Mouse (Mus musculus) hindbrain, postnatal 0 days (tissue): ENCODE data around the gene Bloc1s4. TPM values are rescaled to one million over a fixed set of nuclear protein-coding genes. Genes with fewer than 3 reads are reported as not detected.

ENCODE experiments used
- ATAC-seq: fragments of 200-750 bp; cut with Nextera tagmentation; 2 replicates; pipeline ENCODE4 v1.8.0; 2017; ENCODE audit warnings: mild to moderate bottlenecking, moderate TSS enrichment, moderate library complexity
- DNase-seq: peaks from one replicate; pipeline ENCODE4 v3.0.0-alpha.2; 2015; ENCODE audit warnings: low spot score
- H3K27ac ChIP-seq: fragments of 300-500 bp; sonication (generic); 2 replicates; pipeline ENCODE4 v1.5.1; 2014; ENCODE audit warnings: mild to moderate bottlenecking
- H3K27me3 ChIP-seq: fragments of 300-500 bp; sonication (generic); 2 replicates; pipeline ENCODE4 v1.6.1; 2014; ENCODE audit warnings: low read length, mixed read lengths; ENCODE audit not compliant: insufficient read depth
- H3K36me3 ChIP-seq: fragments of 300-500 bp; sonication (generic); 2 replicates; pipeline ENCODE4 v1.6.1; 2014; ENCODE audit warnings: low read length, mixed read lengths; ENCODE audit not compliant: insufficient read depth
- H3K4me1 ChIP-seq: fragments of 300-500 bp; sonication (generic); 2 replicates; pipeline ENCODE4 v1.6.1; 2014; ENCODE audit warnings: antibody characterized with exemption, low read length, mixed read lengths; ENCODE audit not compliant: insufficient read depth
- H3K4me2 ChIP-seq: fragments of 300-500 bp; sonication (generic); 2 replicates; pipeline ENCODE4 v1.6.1; 2014; ENCODE audit warnings: low read depth, mild to moderate bottlenecking, low read length, moderate library complexity, mixed read lengths
- H3K4me3 ChIP-seq: fragments of 300-500 bp; sonication (generic); 2 replicates; pipeline ENCODE4 v1.5.1; 2014; ENCODE audit warnings: low read length
- H3K9ac ChIP-seq: fragments of 300-500 bp; sonication (generic); replicated peaks from 2 replicates; pipeline ENCODE4 v1.6.1; 2014; ENCODE audit warnings: mild to moderate bottlenecking, low read length, moderate library complexity, mixed read lengths
- H3K9me3 ChIP-seq: fragments of 300-500 bp; sonication (generic); 2 replicates; pipeline ENCODE4 v1.6.1; 2016; ENCODE audit warnings: low read length, mixed read lengths
- CTCF ChIP-seq: IDR thresholded peaks from 2 replicates; pipeline ENCODE4 v1.5.1; 2016; ENCODE audit warnings: antibody characterized with exemption, control low read depth, low read depth
- WGBS: fragments of 180-500 bp; shearing (Covaris S2); extraction: QIAGEN DNeasy Blood & Tissue Kit; methylation state at CpG from one replicate; pipeline ENCODE4 v1.1.7; 2014; 5-methylcytosine and 5-hydroxymethylcytosine counted together
- polyA plus RNA-seq: library from polyadenylated mRNA; unstranded; fragments of >200 nt; fragmentation: Nextera tagmentation; extraction: Ambion mirVana; gene quantifications from 2 replicates; pipeline ENCODE4 v1.2.1, GENCODE M21; 2015
- total RNA-seq: library from RNA; depleted of rRNA; stranded (reverse); fragments of >200 nt; gene quantifications from 2 replicates; pipeline ENCODE4 v1.2.3, GENCODE M21; 2014

Bloc1s4 gene
- total and polyA plus RNA-seq, 2 experiments from 2014 or later: 28.9 to 29.1 TPM

DNA sequence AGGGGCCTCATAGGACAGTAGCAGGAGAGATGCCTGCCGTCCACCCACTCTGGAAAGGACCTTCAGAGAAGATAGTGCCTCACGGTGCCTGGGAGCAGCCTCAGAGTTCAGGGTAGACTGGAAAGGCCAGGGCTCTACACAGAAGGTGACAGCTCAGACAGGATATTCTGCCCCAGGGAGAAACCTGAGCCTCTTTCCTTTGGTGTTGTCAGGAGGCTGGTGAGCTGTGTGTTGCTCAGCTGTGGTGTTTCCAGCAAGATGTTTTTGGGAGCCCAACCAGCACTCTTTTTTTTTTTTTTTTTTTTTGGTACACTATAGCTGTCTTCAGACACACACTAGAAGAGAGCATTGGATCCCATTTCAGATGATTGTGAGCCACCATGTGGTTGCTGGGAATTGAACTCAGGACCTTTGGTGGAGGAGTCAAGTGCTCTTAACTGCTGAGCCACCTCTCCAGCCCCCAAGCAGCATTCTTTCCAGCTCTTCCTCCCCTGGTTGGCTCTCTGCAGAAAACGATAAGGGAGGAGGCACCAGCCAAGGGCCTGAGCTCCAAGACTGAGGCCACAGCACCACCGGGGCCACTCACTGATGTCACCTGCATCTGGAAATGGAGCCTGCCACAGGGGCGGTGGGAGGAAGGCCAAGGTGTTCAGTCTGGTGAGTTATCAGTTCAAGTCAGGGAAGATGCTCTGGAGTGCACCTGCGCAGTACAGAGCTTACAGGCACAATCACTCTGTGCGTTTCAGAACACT, 16.4 kb downstream of the Bloc1s4 start:
- no peak overlapping the region for H3K27ac ChIP-seq
- 73% methylated on average over 7 of the region's 7 CpGs for WGBS
- H3K9ac ChIP-seq: no peak overlapping the region
- TF ChIP-seq CTCF: no peak
- DNase-seq (no peak), ATAC-seq (no peak)
- no peaks in the 10 kb centered on the region; the same call in 1 of the 2 replicates for H3K4me1 ChIP-seq
- H3K36me3 ChIP-seq: no peaks in the 10 kb centered on the region
- H3K4me2 ChIP-seq: no peak overlapping the region
- no peaks in the 10 kb centered on the region for H3K9me3 ChIP-seq
- no peaks in the 10 kb centered on the region; the same call in 1 of the 2 replicates for H3K27me3 ChIP-seq
- no peak overlapping the region for H3K4me3 ChIP-seq

DNA sequence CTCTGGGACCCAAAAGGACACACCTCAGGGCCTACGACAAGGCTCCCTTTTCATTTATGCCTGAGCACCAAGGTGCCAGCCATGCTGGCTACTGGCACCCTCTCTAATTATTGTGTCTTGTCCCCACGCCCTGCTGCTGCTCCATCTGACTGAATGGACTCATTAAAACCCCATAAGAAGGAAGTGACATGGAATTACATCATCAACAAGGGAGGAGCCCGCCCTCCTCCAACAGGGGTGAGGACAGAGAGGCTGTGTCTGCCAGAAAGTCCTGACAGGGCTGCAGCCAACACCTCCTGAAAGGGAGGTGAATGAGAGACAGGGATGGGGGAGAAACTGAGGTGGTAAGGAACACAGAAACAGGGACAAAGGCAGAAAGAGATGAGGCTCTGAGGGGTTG, 17.8 kb downstream of the Bloc1s4 start:
- Histone ChIP-seq H3K4me2 (no peak overlapping the region), H3K27me3 (no peaks in the 10 kb centered on the region; the same call in 1 of the 2 replicates), H3K4me1 (no peaks in the 10 kb centered on the region; the same call in 1 of the 2 replicates), H3K27ac (no peak overlapping the region), H3K9me3 (no peaks in the 10 kb centered on the region), H3K36me3 (no peaks in the 10 kb centered on the region), H3K9ac (no peak overlapping the region), H3K4me3 (no peak overlapping the region)
- 65% methylated on average over 3 of the region's 3 CpGs for WGBS
- no peak for TF ChIP-seq CTCF
- DNase-seq (no peak), ATAC-seq (no peak)

GRCm38 (mm10) chr5:36729923-36730322, 18.5 kb downstream of the Bloc1s4 start:
- no peaks in the 10 kb centered on the region for H3K9me3 ChIP-seq
- H3K4me3 ChIP-seq: no peak overlapping the region
- H3K27ac ChIP-seq: no peak overlapping the region
- TF ChIP-seq CTCF: no peak
- no peak overlapping the region for H3K9ac ChIP-seq
- ATAC-seq (no peak), DNase-seq (no peak)
- no peaks in the 10 kb centered on the region; the same call in 1 of the 2 replicates for H3K4me1 ChIP-seq
- no peaks in the 10 kb centered on the region for H3K36me3 ChIP-seq
- H3K4me2 ChIP-seq: no peak overlapping the region
- H3K27me3 ChIP-seq: no peaks in the 10 kb centered on the region; the same call in 1 of the 2 replicates
- WGBS: 94% methylated on average over 2 of the region's 2 CpGs

DNA sequence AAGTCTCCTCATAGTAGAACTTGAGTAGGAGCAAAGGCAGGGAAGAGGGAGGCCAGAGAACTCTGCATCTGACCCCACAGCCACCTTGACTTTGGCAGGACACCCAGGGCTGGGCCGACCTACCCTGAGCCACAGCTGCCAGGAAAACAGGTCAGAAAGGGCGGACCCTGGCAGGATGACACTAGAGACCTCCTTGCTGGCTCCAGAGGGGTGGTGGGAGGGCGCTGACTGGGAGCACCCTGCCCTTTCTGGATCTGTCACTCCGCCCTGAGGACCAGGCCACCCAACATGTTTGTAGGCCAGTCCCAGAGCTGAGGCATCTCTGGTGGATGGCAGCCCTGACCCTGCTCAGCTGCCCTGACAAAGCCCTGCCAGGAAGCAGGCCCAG, 19.4 kb downstream of the Bloc1s4 start:
- no peak for TF ChIP-seq CTCF
- Histone ChIP-seq H3K27me3 (no peaks in the 10 kb centered on the region; the same call in 1 of the 2 replicates), H3K9me3 (no peaks in the 10 kb centered on the region), H3K4me2 (no peak overlapping the region), H3K4me3 (no peak overlapping the region), H3K36me3 (no peaks in the 10 kb centered on the region), H3K27ac (no peak overlapping the region), H3K9ac (no peak overlapping the region), H3K4me1 (no peaks in the 10 kb centered on the region; the same call in 1 of the 2 replicates)
- 78% methylated on average over 4 of the region's 4 CpGs for WGBS
- DNase-seq (no peak), ATAC-seq (no peak)

DNA sequence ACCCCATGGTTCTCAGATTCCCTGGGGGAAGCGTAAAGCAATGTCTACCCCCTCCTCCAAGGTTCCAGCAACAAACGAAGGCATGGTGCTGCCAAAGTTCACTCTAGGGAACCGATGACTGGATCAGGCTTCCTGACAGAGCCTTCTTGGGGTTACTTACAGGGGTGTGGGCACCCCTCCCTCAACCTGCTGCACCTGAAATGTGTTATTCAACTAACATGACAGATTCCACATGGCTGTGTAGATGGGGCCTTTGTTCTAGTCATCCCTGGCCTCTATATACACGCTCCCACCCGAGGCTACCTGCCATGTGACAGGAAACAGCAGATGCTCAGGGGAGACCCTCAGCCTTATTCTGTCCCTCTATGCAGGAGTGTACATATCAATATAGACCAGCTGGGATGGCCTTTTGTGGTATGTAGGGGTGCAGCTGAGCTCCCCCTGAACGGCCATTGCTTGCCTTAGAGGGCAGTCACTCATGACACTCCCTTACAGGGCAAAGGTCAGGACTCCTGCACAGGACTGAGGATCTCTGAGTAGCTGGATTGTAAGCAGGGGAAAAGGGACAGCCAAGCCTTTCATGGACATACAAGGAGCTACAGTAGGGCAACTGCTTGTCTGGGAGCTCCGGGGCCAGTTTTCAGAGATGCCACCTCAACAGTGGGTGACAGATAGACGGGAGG, 19.9 kb downstream of the Bloc1s4 start:
- no peak overlapping the region for H3K4me2 ChIP-seq
- WGBS: 71% methylated on average over 8 of the region's 8 CpGs
- no peak overlapping the region for H3K27ac ChIP-seq

GRCm38 (mm10) chr5:36727776-36728175, 20.7 kb downstream of the Bloc1s4 start:
- ATAC-seq (no peak), DNase-seq (no peak)
- H3K9me3 ChIP-seq: no peaks in the 10 kb centered on the region
- 61% methylated on average over 7 of the region's 7 CpGs for WGBS
- H3K27me3 ChIP-seq: no peaks in the 10 kb centered on the region; the same call in 1 of the 2 replicates
- no peak overlapping the region for H3K4me2 ChIP-seq
- TF ChIP-seq CTCF: no peak
- no peak overlapping the region for H3K9ac ChIP-seq
- no peak overlapping the region for H3K4me3 ChIP-seq
- no peak overlapping the region for H3K27ac ChIP-seq
- no peaks in the 10 kb centered on the region; the same call in 1 of the 2 replicates for H3K4me1 ChIP-seq
- no peaks in the 10 kb centered on the region for H3K36me3 ChIP-seq

More for the DNA sequence above, 19.9 kb downstream of the Bloc1s4 start:
- ATAC-seq: no peak
- Histone ChIP-seq H3K4me3 (no peak overlapping the region), H3K9ac (no peak overlapping the region), H3K36me3 (no peaks in the 10 kb centered on the region), H3K4me1 (no peaks in the 10 kb centered on the region; the same call in 1 of the 2 replicates), H3K9me3 (no peaks in the 10 kb centered on the region), H3K27me3 (no peaks in the 10 kb centered on the region; the same call in 1 of the 2 replicates)
- no peak for TF ChIP-seq CTCF
- no peak for DNase-seq
